Mouse (Mus musculus): ENCODE measurements at regions not wholly inside any gene's neighbourhood (a gene's known extent, or its start where the extent isn't known, plus 50 kb on each side); places are given as distances from the start of the nearest gene placed in this dataset.

DNA sequence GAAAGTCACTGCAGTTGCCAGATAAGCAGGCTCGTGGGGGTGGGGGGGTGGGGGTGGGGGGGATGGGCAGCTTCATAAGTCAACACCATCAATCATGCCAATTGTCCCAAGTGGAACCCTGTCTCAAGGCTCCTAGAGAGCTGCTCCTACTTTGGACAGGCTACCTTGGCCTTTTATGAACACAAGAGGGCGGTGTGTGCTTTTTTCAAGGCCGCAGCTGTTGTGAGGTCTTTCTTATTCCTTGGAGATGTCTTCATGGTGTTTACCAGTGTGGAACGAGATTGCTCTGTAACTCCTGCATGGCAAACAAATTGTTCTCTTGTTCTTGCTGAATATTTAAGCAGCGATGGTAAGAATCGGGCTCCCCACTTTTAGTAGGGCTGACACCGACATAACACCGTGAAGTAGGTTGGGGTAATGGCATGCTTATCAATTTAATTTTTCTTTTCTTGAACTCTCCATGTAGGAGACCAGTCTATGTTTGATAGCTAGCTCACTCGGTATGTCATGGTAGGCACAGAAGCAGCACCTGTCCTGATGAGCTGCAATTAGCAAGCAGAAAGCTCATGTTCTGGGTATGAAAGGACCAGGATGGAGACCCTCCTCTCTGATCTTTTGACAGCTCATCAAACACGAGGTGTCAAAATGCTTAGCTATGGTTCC is 118.7 kb upstream of the Nmur2 start:
- DNase-seq (ENCODE audit: low read depth) = no peak

DNA sequence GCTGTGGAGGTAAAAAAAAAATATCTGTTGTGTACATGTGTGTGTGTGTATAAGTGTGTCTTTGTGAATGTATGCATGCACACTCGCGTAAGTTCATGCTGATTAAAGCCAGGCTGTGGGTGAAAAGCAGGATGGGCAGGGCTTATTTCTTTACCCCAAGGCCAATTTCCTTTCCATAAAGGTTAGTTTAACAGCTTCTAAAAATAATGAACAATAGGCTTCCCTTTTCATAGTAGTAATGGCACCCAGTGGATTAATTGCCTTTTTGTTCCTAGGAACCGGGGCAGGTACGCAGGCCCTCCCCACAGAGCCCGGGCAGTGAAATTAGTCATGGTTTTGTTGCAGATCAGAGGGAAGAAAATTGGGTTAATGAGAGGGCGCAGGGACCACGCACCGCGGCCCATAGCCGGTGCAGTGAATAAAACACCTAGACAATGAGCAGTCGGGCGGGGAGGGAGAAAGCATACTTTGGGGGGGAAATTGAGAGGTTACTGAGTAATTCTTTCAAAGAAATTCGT is 110.1 kb upstream of the Nmur2 start:
- DNase-seq (ENCODE audit: low read depth) = no peak

DNA sequence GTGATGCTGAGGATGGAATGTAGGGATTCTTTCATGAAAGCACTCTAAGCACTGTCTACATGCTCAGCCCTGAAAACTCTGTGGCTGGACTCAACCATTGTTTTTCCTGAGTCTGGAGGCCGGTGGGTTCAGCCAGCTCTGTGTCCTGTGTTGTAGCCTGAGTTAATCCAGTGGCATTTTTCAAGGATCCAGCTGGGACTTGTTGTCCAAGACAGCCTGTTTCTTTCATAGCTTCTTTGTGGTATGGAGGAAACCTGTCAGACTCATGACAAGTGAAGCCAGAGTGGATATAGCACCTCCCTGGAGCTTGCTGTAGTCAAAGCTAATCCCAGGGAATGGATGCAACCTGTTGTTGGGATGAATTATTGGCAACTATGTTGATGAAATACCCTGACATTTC is 108.9 kb upstream of the Nmur2 start:
- no peak for DNase-seq (ENCODE audit: low read depth)

DNA sequence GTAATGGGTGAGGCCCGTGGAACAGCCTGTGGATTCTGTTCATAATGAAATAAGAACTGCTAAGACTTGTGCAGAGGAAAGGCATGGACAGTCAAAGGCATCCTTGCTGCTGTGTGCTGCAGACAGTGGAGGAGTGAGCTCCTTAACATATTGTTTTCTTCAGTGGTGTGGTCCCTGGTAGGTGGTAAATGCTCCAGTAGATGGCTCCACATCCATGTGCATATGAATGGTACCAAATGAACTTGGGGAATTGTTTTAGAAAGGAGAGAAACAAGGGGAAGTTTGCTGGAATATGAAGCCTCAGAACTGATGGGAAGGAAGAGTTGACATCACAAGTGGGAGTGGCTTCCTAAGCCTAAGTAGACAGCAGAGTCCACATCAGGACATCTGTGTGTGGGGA is 108.1 kb upstream of the Nmur2 start:
- no peak for DNase-seq (ENCODE audit: low read depth)

DNA sequence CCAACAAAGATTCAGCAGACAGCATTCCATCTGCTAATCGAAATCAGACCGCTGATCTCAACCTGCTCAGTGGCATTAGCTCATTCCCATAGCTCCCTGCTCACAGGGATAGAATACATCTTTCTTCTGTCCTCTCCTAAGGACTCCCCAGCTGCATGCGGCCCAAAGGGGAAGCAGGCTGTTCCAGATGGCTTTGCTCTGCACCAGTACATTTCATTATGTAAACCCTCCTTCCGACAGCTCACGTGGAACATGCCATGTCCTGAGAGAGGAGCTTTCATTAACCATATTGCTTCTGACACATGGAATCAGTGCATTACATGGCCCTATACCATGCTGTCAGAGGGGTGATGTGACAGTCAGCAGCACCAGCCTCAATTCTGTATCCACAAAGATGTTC is 105.9 kb upstream of the Nmur2 start:
- DNase-seq (ENCODE audit: low read depth) = no peak

DNA sequence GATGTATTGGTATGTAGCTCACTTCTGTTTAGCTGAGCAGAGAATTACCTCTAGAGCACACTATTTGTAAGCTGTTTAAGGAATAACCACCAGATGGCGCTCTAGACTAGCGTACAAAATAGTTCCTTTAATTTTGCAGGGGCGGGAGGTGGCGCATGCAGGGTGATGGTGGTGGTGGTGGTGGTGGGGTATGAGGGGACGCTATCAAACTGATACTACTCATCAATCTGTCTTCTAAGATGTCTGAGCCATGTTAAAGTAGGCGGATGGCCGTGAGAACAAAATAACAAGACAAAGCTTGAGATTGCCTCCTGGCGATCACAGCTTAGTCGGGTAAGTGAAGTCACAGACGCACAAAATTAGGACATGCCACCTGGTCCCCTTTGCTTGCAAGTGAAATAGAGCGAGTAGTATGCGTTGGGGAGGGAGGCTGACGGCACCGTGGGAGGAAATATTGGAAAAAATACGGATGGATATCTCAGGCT is 90.6 kb upstream of the Nmur2 start:
- peak; percentile 49 for DNase-seq (ENCODE audit: low read depth)

DNA sequence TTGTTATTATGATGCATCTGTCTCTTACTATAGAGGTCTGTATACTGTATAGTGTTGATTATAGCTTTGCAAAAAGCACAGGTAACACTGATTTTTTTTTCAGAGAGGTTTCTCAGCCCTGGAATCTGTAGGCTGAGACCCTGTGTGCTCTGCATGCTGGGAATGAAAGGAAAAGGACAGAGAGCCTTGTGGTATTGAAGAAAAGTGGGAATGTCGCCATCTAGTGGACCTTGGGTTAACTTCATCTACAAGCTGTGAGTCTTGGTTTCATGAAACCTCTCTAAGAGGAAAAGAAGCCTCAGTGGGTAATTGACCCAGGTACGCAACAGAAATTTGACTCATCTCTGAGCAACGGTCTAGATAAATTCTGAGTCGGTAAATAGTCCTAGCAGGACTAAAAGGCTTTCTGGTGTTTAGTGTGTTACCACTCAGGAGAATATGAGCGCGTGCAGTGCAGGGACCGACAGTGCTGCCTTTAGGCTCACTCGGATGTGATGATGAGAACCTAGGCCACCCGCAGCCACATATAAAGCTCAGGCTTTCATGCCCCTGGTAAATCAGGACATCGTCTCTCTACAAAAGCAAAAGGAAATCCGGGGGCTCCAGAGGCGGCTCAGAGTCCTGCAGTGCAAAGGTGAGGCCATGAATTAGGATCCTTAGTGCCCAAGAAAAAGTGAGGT is 75.9 kb upstream of the Nmur2 start:
- peak; percentile 23 for DNase-seq (ENCODE audit: low read depth)

DNA sequence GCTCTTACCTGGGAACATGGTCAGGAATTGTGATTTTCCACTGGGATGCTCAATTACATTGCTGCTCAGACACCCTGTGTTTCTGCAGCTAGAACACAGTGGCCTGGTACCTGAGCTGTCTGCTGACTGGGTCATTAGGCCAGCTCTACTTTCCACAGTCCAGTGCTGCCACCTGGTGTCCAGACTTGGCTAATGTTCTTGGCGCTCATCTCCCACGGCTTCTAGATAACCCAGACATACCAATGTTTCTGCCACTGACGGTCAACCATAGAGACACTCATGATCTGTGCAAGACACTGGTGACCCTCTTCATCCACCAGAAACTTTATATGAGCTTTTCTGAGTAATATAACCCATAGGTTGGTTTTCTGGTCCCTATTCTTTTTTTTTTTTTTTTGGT is 67.1 kb upstream of the Nmur2 start:
- DNase-seq (ENCODE audit: low read depth) = peak; percentile 49

DNA sequence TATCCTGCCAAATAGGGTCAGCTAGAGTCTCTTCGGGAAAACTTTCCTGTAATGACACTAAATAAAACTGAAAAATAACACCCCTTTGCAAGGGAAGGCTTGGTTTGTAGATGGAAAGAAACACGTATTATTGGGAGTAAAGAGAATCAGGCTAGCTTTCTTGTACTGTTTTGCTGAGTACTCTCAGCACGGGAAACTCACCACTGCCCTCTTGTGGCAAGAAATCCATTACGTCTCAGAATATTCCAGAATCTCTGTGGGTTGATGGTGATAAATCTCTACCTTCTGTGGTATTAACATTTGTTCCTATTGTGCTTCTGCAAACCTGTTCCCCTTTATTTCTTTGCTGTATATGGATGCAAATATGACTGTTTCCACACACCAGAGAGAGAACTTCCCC is 64.8 kb upstream of the Nmur2 start:
- peak; percentile 35 for DNase-seq (ENCODE audit: low read depth)

DNA sequence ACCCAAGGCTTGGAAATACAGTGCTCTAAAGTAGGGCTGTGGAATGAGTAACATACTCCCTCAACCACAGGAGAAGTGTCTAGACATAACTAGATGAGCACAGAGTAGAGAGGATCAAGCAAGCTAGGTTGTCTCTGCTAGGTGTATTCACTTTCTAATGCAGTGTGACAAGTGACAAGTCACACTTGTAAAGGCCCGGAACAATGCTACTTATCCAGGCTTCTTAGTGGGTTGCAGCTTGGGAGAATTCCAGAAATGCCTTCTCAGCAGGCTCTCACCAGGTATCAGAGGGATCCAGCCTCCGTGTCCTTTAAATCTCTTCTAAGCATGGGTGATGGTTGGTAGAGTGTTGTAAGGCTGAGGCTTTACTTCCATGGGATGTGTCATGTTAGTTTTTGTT is 52.1 kb upstream of the Nmur2 start:
- no peak for DNase-seq (ENCODE audit: low read depth)

Data from induced T-regulatory cell, adult 2 months (primary cell).